In the genomic region with DNA sequence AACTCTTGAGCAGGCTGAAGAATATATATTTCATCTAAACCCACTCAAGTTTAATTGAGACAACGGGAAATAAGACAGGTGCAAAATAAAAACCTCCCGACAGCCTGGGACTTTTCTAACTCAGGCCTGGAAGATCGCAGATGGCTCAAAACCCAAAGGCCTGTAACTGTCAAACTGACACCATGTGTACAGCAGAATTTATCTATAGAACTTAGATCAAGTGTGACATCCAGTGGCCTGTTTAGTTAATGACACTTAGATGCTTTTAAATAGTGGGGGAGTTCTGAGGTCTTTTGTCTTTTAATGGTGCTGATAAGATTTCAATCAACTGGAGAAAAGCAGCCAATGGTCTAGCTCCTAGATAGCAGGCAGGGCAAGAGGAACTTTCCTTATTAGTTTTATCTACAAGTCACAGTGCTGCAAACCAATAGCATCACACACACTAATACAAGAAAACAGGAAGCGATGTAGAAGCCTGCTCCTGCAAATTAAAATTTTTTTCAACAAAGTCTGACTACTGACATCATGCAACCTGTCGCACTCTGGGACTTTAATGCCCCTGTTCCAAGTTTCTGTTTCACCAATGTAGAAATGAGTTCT, we compare ENCODE assay signal across 10 mouse cellular contexts.
DNase-seq lines count a peak whose midpoint lies in the region; ATAC-seq and TF ChIP-seq lines count a peak whose summit lies in the region.
"Had no signal": no experiment of that assay in that cellular context is flagged by ENCODE, and none has a peak within 500 bp of the region (broad histone marks: within the 10 kb centered on the region; RNA-seq: fewer than 3 reads in every experiment).

No protein-coding gene starts in this region.

- H3K9me3 ChIP-seq in hindbrain, embryonic 11.5 days (ENCODE audit: control insufficient read depth, low read length) = no peaks in the 10 kb centered on the region
- no peaks in the 10 kb centered on the region for H3K9me3 ChIP-seq in hindbrain, embryonic 10.5 days
- H3K9me3 ChIP-seq: forebrain, embryonic 10.5 days had no signal

- peak; percentile 9 for DNase-seq in hindbrain, embryonic 11.5 days (ENCODE audit: low spot score)
- no peak for DNase-seq in hindbrain, embryonic 10.5 days (ENCODE audit: low spot score)
- peak; percentile 52 for DNase-seq in 3T3-L1 (ENCODE audit: low read depth, low spot score)
- peak; percentile 21 for DNase-seq in ES-CJ7 (ENCODE audit: low read depth, low spot score)
- DNase-seq in embryo, embryonic 11 days = peak; percentile 37
- DNase-seq in gastrocnemius, postnatal 4 days (ENCODE audit: low spot score in 2 of 2) = no peak
- DNase-seq in thymus, adult 2 months = no peak
- no peak for DNase-seq in neural tube, embryonic 10.5 days (ENCODE audit: extremely low spot score, low spot score)
- DNase-seq: kidney, adult 8-10 months had no signal

- no peaks in the 10 kb centered on the region for H3K4me1 ChIP-seq in hindbrain, embryonic 11.5 days (replicated peaks; ENCODE audit: control insufficient read depth, insufficient read depth, low read length)
- no peaks in the 10 kb centered on the region for H3K4me1 ChIP-seq in hindbrain, embryonic 10.5 days (replicated peaks)
- H3K4me1 ChIP-seq in thymus, adult 2 months (replicated peaks; ENCODE audit: control insufficient read depth, insufficient read depth, low read length) = no peaks in the 10 kb centered on the region
- H3K4me1 ChIP-seq: forebrain, embryonic 10.5 days had no signal

- no peak overlapping the region for H3K4me2 ChIP-seq in hindbrain, embryonic 11.5 days (replicated peaks; ENCODE audit: low read depth, low read length)

- no peaks in the 10 kb centered on the region for H3K36me3 ChIP-seq in hindbrain, embryonic 11.5 days (ENCODE audit: control insufficient read depth, insufficient read depth, low read length)
- H3K36me3 ChIP-seq in hindbrain, embryonic 10.5 days = no peaks in the 10 kb centered on the region
- H3K36me3 ChIP-seq in thymus, adult 2 months (ENCODE audit: control insufficient read depth, insufficient read depth, low read length) = no peaks in the 10 kb centered on the region
- H3K36me3 ChIP-seq: forebrain, embryonic 10.5 days had no signal

- TF ChIP-seq POLR2A in thymus, adult 2 months (IDR thresholded peaks at IDR 0.05; ENCODE audit: control insufficient read depth, extremely low read depth, insufficient read depth, low read length, poor library complexity) = no peak

- H3K27me3 ChIP-seq in hindbrain, embryonic 11.5 days (ENCODE audit: control insufficient read depth, insufficient read depth, low read length) = no peaks in the 10 kb centered on the region
- peaks cover 3% of the 10 kb centered on the region for H3K27me3 ChIP-seq in hindbrain, embryonic 10.5 days (ENCODE audit: insufficient read depth, poor library complexity, severe bottlenecking)
- no peaks in the 10 kb centered on the region for H3K27me3 ChIP-seq in thymus, adult 2 months (ENCODE audit: control insufficient read depth, insufficient read depth, low read length)

- ATAC-seq in hindbrain, embryonic 11.5 days (ENCODE audit: low FRiP score) = no peak

- no peak for TF ChIP-seq CTCF in thymus, adult 2 months (IDR thresholded peaks at IDR 0.05; ENCODE audit: borderline replicate concordance, control insufficient read depth, extremely low read depth, insufficient read depth, low read length, poor library complexity)

- H3K27ac ChIP-seq in hindbrain, embryonic 11.5 days (ENCODE audit: low read depth, low read length) = no peak overlapping the region
- H3K27ac ChIP-seq in hindbrain, embryonic 10.5 days = no peak overlapping the region
- H3K27ac ChIP-seq in thymus, adult 2 months (ENCODE audit: control insufficient read depth, insufficient read depth, low read length) = no peak overlapping the region
- H3K27ac ChIP-seq: forebrain, embryonic 10.5 days had no signal

- H3K4me3 ChIP-seq in hindbrain, embryonic 11.5 days (ENCODE audit: low read depth, low read length) = no peak overlapping the region
- no peak overlapping the region for H3K4me3 ChIP-seq in hindbrain, embryonic 10.5 days
- no peak overlapping the region for H3K4me3 ChIP-seq in thymus, adult 2 months (ENCODE audit: control insufficient read depth, insufficient read depth, low read length)
- H3K4me3 ChIP-seq: forebrain, embryonic 10.5 days had no signal

- no peak overlapping the region for H3K9ac ChIP-seq in hindbrain, embryonic 11.5 days (ENCODE audit: low read depth, low read length)

- WGBS in hindbrain, embryonic 11.5 days = 78% methylated on average over 5 of the region's 5 CpGs
- 80% methylated on average over 5 of the region's 5 CpGs for WGBS in hindbrain, embryonic 10.5 days
- 36% methylated on average over 5 of the region's 5 CpGs for WGBS in thymus, adult 2 months

Comparison
In these comparisons a context has a peak if more than half of its experiments do, and no peak if none do; other contexts are left out.
1. DNase-seq: peak in hindbrain, embryonic 11.5 days (single experiment), 3T3-L1 (single experiment), ES-CJ7 (single experiment) and embryo, embryonic 11 days (single experiment); none in hindbrain, embryonic 10.5 days (single experiment), gastrocnemius, postnatal 4 days (0 of 2), thymus, adult 2 months (single experiment) and neural tube, embryonic 10.5 days (single experiment).